Mouse (Mus musculus) frontal cortex, postnatal 36 days (tissue): ENCODE measurements around the gene Acot11.
"Not testable (repeated sequence)": the region's sequence is repeated elsewhere in the genome, so short reads cannot be mapped to it uniquely, and the experiment has no call there.

Experiments used
- DNase-seq, 2 experiments: peaks; one replicate each; pipeline ENCODE4 v3.0.0; 2022; ENCODE audit warnings: low spot score in 2 of 2

Gene Acot11

DNA sequence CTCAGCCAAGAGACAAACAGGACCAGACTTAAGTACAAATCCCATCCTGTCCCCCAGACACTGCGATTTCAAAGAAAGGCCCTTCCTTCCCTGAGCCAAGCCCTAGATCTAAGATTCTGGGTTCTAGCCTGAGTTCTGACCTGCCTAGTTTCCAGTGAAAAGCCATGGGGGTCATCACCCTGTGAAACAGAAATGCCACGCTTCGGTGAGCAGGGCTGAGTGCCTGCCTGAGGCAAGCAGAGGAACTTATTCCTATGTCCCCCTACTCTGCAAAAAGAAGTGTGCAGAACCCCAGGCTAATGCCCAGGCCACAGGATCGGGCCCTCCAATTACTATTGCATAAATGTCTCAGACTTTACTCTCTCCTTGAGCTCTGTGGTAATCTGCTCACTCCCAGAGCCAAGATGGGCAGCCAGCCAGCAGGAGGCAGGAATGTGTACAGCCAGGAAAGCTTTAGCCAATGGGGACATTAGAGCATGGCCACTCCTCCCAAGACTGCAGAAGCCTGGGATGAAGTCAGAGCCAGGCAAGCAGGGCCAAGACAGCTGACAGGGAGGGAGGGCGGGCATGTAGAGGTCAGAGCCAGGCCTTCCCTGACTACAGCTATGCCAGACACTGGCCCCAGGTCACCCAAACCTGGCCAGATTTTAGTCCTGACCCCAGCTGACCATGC lies 26.5 kb downstream of the Acot11 start:
- peak; percentile 80 to 87 for DNase-seq

DNA sequence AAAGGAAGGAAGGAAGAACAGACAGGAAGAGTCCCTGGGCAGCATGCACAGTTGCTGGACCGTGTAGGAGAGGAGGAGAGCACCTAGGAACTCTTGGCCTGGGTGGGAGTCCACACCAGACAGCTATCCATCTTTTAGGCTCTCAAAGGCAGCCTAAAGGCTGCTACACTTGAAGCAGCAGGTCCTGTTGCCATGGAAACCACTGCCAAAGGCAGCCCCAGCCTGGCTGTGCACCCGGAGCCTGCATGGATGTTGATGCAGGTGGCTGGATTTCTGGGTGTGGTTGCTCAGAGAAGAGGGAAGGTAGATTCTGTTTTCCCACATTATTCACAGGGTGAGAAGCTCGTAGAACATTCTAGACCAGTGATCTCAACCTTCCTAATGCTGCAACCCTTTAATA lies 27.8 kb downstream of the Acot11 start:
- peak; percentile 50 to 78 for DNase-seq

DNA sequence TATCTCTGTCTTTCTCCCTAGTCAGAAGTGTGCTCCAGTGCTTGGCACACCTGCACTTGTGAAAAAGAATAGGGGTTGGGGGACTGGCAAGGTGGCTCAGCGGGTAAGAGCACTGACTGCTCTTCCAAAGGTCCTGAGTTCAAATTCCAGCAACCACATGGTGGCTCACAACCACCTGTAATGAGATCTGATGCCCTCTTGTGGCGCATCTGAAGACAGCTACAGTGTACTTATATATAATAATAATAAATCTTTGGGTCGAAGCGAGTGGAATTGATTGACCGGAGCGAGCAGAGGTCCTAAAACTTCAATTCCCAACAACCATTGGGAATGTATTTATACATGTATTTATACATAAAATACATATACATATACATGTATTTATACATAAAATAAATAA lies 29.0 kb downstream of the Acot11 start:
- DNase-seq: not testable (repeated sequence)

DNA sequence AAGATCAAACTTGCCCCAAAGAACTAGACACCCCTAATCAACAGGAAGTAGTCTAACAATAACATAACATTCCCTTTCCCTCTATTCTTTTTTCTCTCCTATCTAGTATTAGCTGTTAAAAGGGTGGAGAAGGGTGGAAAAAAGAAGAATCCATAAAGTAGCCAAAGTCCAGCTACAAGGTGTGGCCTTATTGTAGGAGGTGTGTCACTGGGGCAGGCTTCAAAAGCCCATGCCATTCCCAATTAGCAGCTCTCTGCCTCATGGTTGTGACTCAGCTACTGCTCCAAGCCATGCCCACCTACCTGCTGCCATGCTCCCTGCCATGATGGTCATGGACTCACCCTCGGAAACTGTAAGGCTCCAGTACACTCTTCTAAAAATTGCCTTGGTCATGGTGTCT lies 32.2 kb downstream of the Acot11 start:
- DNase-seq: no peak

DNA sequence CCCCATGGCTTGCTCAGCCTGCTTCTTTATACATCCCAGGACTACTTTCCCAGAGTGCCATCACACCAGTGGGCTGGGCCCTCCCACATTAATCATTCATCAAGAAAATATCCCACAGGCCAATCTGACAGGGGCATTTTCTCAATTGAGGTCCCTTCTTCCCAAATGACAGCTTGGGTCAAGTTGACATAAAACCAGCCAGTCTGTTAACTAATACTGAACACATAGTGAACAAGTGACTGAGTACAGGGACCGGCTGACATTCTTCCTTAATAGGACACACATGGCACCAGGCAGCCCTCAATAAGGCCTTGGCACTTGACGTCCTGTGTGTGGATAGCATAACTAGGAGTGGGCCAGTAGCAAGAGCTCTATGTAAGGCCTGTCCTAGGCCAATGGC lies 35.5 kb downstream of the Acot11 start:
- DNase-seq: no peak

DNA sequence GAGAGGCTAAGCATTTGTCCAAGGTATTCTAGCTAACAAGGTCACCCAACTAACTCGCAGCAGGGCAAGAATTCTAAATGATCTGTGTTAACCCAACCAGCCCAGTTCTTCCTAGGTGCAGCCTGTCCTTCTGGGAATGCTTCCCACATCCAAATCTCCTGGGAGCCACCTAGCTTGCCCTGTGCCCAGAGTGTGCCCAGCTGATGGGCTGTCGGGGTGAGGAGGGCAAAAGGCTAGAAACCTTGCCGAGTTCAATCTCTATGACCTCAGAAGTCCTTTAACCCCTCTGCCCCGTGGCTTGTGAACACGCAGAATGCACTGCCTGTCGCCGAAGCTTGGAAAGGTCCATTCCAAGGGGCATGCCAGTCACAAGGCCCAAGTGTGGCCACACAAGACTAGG lies 40.6 kb downstream of the Acot11 start:
- DNase-seq: no peak

GRCm38 (mm10) chr4:106751726-106752125 lies 53.1 kb downstream of the Acot11 start:
- no peak for DNase-seq

GRCm38 (mm10) chr4:106749699-106750098 lies 55.1 kb downstream of the Acot11 start:
- peak; percentile 80 to 84 for DNase-seq

- DNase-seq: no peak
Measured at GRCm38 (mm10) chr4:106747001-106747580, 57.7 kb downstream of the Acot11 start.

DNA sequence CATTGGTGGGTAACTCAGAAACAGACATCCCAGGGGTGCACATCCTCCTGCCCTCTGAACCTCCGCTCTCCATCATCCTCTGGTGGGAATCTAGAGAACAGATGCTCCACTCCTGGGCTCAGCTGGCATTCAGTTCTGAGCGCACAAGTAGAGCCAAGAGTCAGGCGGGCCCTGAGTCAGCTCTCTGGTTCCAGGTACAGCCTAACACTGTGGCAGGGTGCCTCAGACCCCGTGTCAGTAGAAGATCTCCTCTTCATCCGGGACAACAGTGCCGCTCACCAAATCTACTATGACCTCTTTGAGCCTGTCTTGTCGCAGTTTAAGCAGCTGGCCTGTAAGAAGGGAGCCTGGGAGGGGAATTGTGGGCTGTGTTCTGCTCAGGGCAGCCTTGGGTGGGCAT lies 58.9 kb downstream of the Acot11 start:
- DNase-seq: no peak

- DNase-seq: no peak
Measured at GRCm38 (mm10) chr4:106737904-106738303, 66.9 kb downstream of the Acot11 start.

DNA sequence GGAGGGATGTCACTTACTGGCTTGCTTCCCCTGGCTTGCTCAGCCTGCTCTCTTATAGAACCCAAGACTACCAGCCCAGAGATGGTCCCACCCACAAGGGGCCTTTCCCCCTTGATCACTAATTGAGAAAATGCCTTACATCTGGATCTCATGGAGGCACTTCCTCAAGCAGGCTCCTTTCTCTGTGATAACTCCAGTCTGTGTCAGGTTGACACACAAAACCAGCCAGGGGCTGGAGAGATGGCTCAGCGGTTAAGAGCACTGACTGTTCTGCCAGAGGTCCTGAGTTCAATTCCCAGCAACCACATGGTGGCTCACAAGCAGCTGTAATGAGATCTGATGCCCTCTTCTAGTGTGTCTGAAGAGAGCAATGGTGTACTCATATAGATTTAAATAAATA lies 67.9 kb downstream of the Acot11 start:
- not testable (repeated sequence) for DNase-seq

- DNase-seq: no peak
Measured at GRCm38 (mm10) chr4:106733636-106734035, 71.2 kb downstream of the Acot11 start, which contains the start of gene Fam151a. TSS of gene Fam151a (plus strand) at chr4:106733889.

- DNase-seq: no peak
Measured at GRCm38 (mm10) chr4:106730814-106731213, 74.0 kb downstream of the Acot11 start, which contains the start of gene Mroh7. TSS of gene Mroh7 (minus strand) at chr4:106730925.

DNA sequence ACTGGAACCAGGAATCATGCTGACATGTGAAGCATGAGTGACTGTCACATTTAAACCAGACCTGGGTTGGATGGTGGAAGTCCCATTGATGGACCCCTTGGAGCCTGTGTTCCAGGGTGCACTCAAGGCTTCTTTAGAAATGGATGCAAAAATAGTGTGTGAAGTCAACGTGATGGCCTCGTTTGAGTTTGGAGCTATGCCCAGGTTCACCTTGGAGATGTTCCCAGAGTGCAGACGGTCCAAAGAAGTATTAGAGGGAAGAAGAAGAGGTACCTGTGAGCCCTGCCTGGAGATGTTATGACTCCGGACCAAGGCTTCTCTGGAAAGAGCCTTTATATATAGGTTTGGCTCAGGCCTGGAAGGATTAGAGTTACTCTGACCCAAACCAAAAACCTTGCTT lies 84.2 kb downstream of the Acot11 start:
- no peak for DNase-seq

DNA sequence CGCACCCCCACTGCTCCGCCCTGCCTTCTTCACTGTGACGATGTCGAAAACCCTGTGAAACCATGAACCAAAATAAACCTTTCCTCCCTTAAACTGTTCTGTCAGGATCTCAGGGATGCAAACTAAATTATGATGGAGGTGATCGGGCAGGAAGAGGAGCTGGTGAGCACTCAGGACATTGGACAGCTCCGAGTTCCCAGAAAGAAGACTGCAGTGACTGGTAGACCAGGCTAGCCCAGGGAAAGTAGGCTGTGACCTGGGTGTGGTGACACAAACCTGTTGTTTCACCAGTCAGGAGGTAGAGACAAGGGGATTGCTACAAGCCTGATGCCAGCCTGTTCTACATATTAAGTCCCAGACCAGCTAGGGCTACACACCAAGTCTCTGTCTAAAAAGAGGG lies 91.2 kb downstream of the Acot11 start:
- no peak for DNase-seq

GRCm38 (mm10) chr4:106708408-106708807 lies 96.4 kb downstream of the Acot11 start:
- peak; percentile 80 to 81 for DNase-seq

DNA sequence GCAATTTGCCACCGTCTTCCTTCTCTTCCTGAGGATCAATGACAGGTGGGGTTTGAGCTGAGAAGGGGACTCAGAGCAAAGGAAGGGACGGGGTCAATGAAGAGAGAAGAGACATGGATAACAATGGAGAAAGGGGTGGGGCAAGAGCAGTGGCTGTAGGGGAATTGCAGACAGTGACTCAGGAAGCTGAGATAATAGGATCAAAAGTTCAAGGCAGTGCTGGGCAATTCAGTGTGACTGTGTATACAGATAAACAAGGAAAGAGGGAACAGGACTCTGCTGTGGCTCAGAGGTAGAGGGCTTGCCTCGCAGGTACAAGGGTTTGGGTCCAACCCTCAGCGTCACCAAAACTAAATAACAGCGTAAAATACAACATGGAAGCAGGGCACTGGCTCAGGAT lies 96.8 kb downstream of the Acot11 start:
- DNase-seq: no peak

- no peak for DNase-seq
Measured at GRCm38 (mm10) chr4:106705096-106705665, 99.6 kb downstream of the Acot11 start.

DNA sequence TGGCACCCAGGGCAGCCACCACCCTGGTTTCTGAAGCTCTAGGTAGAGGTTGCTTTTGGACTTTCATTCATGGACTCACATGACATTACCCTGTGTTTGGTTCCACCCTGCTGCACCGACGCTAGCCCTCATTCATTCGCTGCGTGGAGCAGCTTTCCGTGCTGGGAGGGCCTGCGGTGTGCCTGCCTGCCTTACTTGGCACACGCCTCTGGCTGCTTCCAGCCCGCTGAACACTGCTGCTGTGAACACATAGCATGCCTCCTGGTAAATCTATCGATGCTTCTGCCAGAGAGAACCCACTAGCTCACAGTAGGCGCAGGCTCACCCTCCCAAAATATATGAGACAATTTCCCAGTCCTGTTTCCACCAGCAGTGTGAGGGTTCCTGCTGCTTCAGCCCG lies 100.4 kb downstream of the Acot11 start:
- peak; percentile 52 to 78 for DNase-seq

DNA sequence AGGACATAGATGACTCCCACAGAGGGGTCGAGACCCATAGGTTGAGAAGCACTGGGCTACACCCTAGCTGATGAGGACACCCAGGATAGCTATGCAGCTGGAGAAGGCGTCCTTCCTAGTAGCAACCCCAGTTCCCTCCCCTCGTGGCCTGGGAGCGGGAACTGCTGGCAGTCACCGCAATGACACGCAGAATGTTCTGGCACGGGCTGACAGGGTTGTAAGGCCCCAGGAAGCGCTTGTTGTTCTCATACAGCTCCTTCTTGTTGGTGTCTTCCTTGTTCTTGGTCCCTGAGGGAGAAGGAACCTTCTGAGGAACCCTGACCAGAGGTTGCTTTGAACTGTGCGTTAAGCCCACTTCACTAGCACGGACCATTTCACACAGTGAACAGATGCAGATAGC lies 100.8 kb downstream of the Acot11 start:
- no peak for DNase-seq

DNA sequence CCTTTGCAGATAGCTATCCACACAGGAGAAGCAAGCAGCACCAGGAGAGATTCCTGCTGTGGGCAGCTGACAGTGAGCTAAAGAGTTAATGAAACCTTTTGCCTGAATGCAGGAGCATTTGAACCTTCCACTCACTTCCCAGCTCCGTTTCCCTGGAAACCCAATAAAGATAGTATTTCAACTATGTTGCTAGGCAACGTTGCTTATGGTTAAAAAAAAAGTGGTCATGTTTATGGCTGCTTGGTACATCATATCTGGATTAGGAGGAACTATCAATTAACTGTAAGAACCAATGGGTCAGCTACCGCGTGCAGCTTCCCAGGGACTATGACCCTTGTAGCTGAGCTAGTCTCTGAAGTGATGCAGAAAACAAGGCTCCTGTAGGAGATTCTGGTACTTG lies 104.0 kb downstream of the Acot11 start:
- DNase-seq: peak; percentile 31 to 44

DNA sequence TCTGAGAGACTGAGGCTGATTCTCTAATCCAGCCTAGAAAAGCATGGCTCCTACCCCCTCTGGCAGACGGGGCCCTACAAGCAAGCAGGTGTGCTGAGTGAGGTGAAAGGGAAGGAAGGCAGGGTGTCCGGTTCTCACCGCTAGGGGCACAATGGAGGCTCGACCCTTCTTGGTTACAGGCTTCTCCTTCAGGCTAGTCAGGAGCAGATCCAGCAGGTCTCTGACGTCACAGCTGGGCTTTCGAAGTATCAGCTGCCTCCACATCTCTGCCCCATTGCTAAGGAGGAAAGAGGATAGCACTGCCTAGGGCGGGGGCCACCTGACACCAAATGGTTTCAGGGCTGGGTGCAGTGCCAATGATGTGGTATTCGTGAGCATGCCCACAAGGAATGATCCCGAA lies 104.8 kb downstream of the Acot11 start:
- peak; percentile 21 to 45 for DNase-seq
